Comparison of ENCODE assay signal across 30 mouse cellular contexts in genomic region chr5:119862431-119862830, GRCm38 (mm10). TPM values are rescaled to one million over a fixed set of nuclear protein-coding genes. Genes with fewer than 3 reads are reported as not detected.
DNase-seq lines count a peak whose midpoint lies in the region; ATAC-seq lines count a peak whose summit lies in the region.
"Had no signal": no experiment of that assay in that cellular context is flagged by ENCODE, and none has a peak within 500 bp of the region (broad histone marks: within the 10 kb centered on the region; RNA-seq: fewer than 3 reads in every experiment).

No protein-coding gene starts in this region.

- no peak overlapping the region for H3K4me3 ChIP-seq in heart, embryonic 12.5 days
- no peak overlapping the region for H3K4me3 ChIP-seq in heart, embryonic 11.5 days (ENCODE audit: low read depth, low read length)
- H3K4me3 ChIP-seq in midbrain, embryonic 11.5 days (ENCODE audit: low read depth, low read length) = no peak overlapping the region
- H3K4me3 ChIP-seq in midbrain, embryonic 16.5 days (ENCODE audit: low read depth, low read length) = no peak overlapping the region
- H3K4me3 ChIP-seq: embryonic facial prominence, embryonic 12.5 days; embryonic facial prominence, embryonic 15.5 days; gastrocnemius, adult 2 months had no signal

- WGBS in heart, embryonic 12.5 days = 58% methylated on average over 5 of the region's 5 CpGs
- 58% methylated on average over 5 of the region's 5 CpGs for WGBS in heart, embryonic 11.5 days (ENCODE audit: insufficient replicate concordance)
- 91% methylated on average over 5 of the region's 5 CpGs for WGBS in midbrain, embryonic 11.5 days
- 86% methylated on average over 5 of the region's 5 CpGs for WGBS in midbrain, embryonic 16.5 days

- intact Hi-C loops in heart, postnatal 10 days (cut with DNase I) = no loop called here

- H3K9me3 ChIP-seq in heart, embryonic 12.5 days (replicated peaks) = no peaks in the 10 kb centered on the region
- H3K9me3 ChIP-seq in heart, embryonic 11.5 days (replicated peaks; ENCODE audit: control insufficient read depth, low read length) = no peaks in the 10 kb centered on the region
- H3K9me3 ChIP-seq in midbrain, embryonic 11.5 days (ENCODE audit: control insufficient read depth, low read length) = no peaks in the 10 kb centered on the region
- no peaks in the 10 kb centered on the region for H3K9me3 ChIP-seq in midbrain, embryonic 16.5 days (replicated peaks; ENCODE audit: control insufficient read depth, low read length, poor library complexity, severe bottlenecking)
- H3K9me3 ChIP-seq: embryonic facial prominence, embryonic 12.5 days; embryonic facial prominence, embryonic 15.5 days had no signal

- no peak for ATAC-seq in heart, embryonic 12.5 days (ENCODE audit: insufficient number of reproducible peaks, low FRiP score)
- ATAC-seq in heart, embryonic 11.5 days (replicated peaks; ENCODE audit: insufficient number of reproducible peaks, low FRiP score, low TSS enrichment) = no peak
- ATAC-seq in midbrain, embryonic 11.5 days (ENCODE audit: low FRiP score) = no peak
- no peak for ATAC-seq in midbrain, embryonic 16.5 days
- ATAC-seq: activated CD4-positive, CD25-positive, alpha-beta regulatory T cell, adult 4 months; CD4-positive, CD25-positive, alpha-beta regulatory T cell, adult 4 months; forebrain, embryonic 14.5 days; forebrain, postnatal 0 days; intestine, postnatal 0 days had no signal

- H3K4me1 ChIP-seq in heart, embryonic 12.5 days (replicated peaks) = peaks cover 40% of the 10 kb centered on the region
- H3K4me1 ChIP-seq in heart, embryonic 11.5 days (ENCODE audit: control insufficient read depth, insufficient read depth, low read length) = peaks cover 17% of the 10 kb centered on the region
- H3K4me1 ChIP-seq in midbrain, embryonic 11.5 days (ENCODE audit: control insufficient read depth, insufficient read depth, low read length) = no peaks in the 10 kb centered on the region
- peaks cover 6% of the 10 kb centered on the region; the same call in 1 of the 2 replicates for H3K4me1 ChIP-seq in midbrain, embryonic 16.5 days (ENCODE audit: control insufficient read depth, insufficient read depth, low read length)

- H3K27me3 ChIP-seq in heart, embryonic 12.5 days (replicated peaks) = no peaks in the 10 kb centered on the region
- H3K27me3 ChIP-seq in heart, embryonic 11.5 days (ENCODE audit: control insufficient read depth, insufficient read depth, low read length) = no peaks in the 10 kb centered on the region
- no peaks in the 10 kb centered on the region; the same call in 1 of the 2 replicates for H3K27me3 ChIP-seq in midbrain, embryonic 11.5 days (ENCODE audit: control insufficient read depth, insufficient read depth, low read length)
- H3K27me3 ChIP-seq in midbrain, embryonic 16.5 days (ENCODE audit: control insufficient read depth, insufficient read depth, low read depth, low read length) = no peaks in the 10 kb centered on the region

- no peak overlapping the region for H3K4me2 ChIP-seq in heart, embryonic 12.5 days
- no peak overlapping the region for H3K4me2 ChIP-seq in heart, embryonic 11.5 days
- H3K4me2 ChIP-seq in midbrain, embryonic 11.5 days = no peak overlapping the region
- no peak overlapping the region for H3K4me2 ChIP-seq in midbrain, embryonic 16.5 days (ENCODE audit: low read length)
- H3K4me2 ChIP-seq: embryonic facial prominence, embryonic 12.5 days; embryonic facial prominence, embryonic 15.5 days; hindbrain, embryonic 14.5 days had no signal

- H3K36me3 ChIP-seq in heart, embryonic 12.5 days = peaks cover 53% of the 10 kb centered on the region
- H3K36me3 ChIP-seq in heart, embryonic 11.5 days (ENCODE audit: control insufficient read depth, insufficient read depth, low read length) = peaks cover 10% of the 10 kb centered on the region
- no peaks in the 10 kb centered on the region for H3K36me3 ChIP-seq in midbrain, embryonic 11.5 days (ENCODE audit: control insufficient read depth, insufficient read depth, low read length)
- H3K36me3 ChIP-seq in midbrain, embryonic 16.5 days (ENCODE audit: control insufficient read depth, insufficient read depth, low read length) = no peaks in the 10 kb centered on the region
- H3K36me3 ChIP-seq: embryonic facial prominence, embryonic 12.5 days; embryonic facial prominence, embryonic 15.5 days had no signal

- H3K9ac ChIP-seq in heart, embryonic 12.5 days = no peak overlapping the region
- no peak overlapping the region for H3K9ac ChIP-seq in heart, embryonic 11.5 days (ENCODE audit: low read depth, low read length)
- H3K9ac ChIP-seq in midbrain, embryonic 11.5 days (ENCODE audit: low read length) = no peak overlapping the region
- no peak overlapping the region for H3K9ac ChIP-seq in midbrain, embryonic 16.5 days (ENCODE audit: low read depth, low read length)
- H3K9ac ChIP-seq: embryonic facial prominence, embryonic 12.5 days; embryonic facial prominence, embryonic 15.5 days; forebrain, postnatal 0 days; hindbrain, embryonic 14.5 days had no signal

- peak overlapping the region; percentile 31; the same call in 1 of the 2 replicates for H3K27ac ChIP-seq in heart, embryonic 12.5 days (ENCODE audit: poor library complexity, severe bottlenecking)
- H3K27ac ChIP-seq in heart, embryonic 11.5 days (ENCODE audit: low read depth, low read length) = no peak overlapping the region; the same call in 1 of the 2 replicates
- H3K27ac ChIP-seq in midbrain, embryonic 11.5 days (ENCODE audit: low read depth, low read length) = no peak overlapping the region
- H3K27ac ChIP-seq in midbrain, embryonic 16.5 days (ENCODE audit: low read length) = no peak overlapping the region
- H3K27ac ChIP-seq: embryonic facial prominence, embryonic 12.5 days; embryonic facial prominence, embryonic 15.5 days; gastrocnemius, adult 2 months; hindbrain, embryonic 14.5 days had no signal

- peak; percentile 41 for DNase-seq in midbrain, embryonic 11.5 days (ENCODE audit: low spot score, missing footprints)
- DNase-seq in heart, postnatal 10 days = peak; percentile 41 to 46
- DNase-seq in cerebellum, postnatal 14 days = no peak
- DNase-seq: adrenal gland, adult 8-10 months; adrenal gland, postnatal 25 days; cerebellum, adult 18-20 months; cerebellum, adult 9-10 months; cerebellum, postnatal 25 days; forebrain, postnatal 0 days; gastrocnemius, adult 2 months; gastrocnemius, postnatal 14 days; kidney, adult 2 months had no signal

RNA-seq across cellular contexts. Expression of gene Tbx5, which starts 30.0 kb away (rescaled TPM):
- polyA plus RNA-seq in heart, embryonic 12.5 days (2016; fragmentation: Nextera tagmentation; extraction: Ambion mirVana) = 42.6 and 45.6 TPM in 2 replicates
- 40.1 and 41.1 TPM in 2 replicates for polyA plus RNA-seq in heart, embryonic 11.5 days (2014; fragmentation: Nextera tagmentation; extraction: Ambion mirVana)
- polyA plus RNA-seq in midbrain, embryonic 11.5 days (2014; fragmentation: Nextera tagmentation; extraction: Ambion mirVana) = not detected in 2 replicates
- polyA plus RNA-seq in midbrain, embryonic 16.5 days (2015; fragmentation: Nextera tagmentation; extraction: Ambion mirVana) = 0.05 TPM in 1 of 2 replicates, not detected in the other
- 10 to 100 TPM; 28.0 to 32.2 TPM for total RNA-seq in heart, postnatal 10 days (2021)
- total RNA-seq: common myeloid progenitor, adult 5-6 weeks; MEL had no signal
- polyA plus RNA-seq: activated CD4-positive, CD25-positive, alpha-beta regulatory T cell, adult 4 months; C2C12; CD4-positive, CD25-positive, alpha-beta regulatory T cell, adult 4 months; forebrain, embryonic 11.5 days; forebrain, postnatal 0 days; frontal cortex, adult 2 months; hindbrain, embryonic 11.5 days; intestine, embryonic 14.5 days; intestine, postnatal 0 days; kidney, embryonic 14.5 days had no signal

Comparison
In these comparisons a context has a peak if more than half of its experiments do, and no peak if none do; other contexts are left out.
1. DNase-seq: peak in midbrain, embryonic 11.5 days (single experiment) and heart, postnatal 10 days (2 of 2); none in cerebellum, postnatal 14 days (0 of 2).
2. RNA of gene Tbx5, which starts 30.0 kb away (polyA plus RNA-seq): 42.6 to 45.6 TPM in heart, embryonic 12.5 days and 40.1 to 41.1 TPM in heart, embryonic 11.5 days; 0.05 TPM in midbrain, embryonic 16.5 days and not detected in midbrain, embryonic 11.5 days; every median in the first group is over 10 times any median in the second.